Mouse (Mus musculus) v-Abl transformed pro-B cells (cell line): ENCODE results near the gene Pabpn1.

Experiments
- in situ Hi-C, 2 experiments: fragments of 400-800 bp; cut with MboI; formaldehyde crosslinking; loops; one replicate each; pipeline ENCODE4 v1.15.1; 2025; ENCODE audit not compliant: unreplicated experiment in 2 of 2

The Pabpn1 gene

DNA sequence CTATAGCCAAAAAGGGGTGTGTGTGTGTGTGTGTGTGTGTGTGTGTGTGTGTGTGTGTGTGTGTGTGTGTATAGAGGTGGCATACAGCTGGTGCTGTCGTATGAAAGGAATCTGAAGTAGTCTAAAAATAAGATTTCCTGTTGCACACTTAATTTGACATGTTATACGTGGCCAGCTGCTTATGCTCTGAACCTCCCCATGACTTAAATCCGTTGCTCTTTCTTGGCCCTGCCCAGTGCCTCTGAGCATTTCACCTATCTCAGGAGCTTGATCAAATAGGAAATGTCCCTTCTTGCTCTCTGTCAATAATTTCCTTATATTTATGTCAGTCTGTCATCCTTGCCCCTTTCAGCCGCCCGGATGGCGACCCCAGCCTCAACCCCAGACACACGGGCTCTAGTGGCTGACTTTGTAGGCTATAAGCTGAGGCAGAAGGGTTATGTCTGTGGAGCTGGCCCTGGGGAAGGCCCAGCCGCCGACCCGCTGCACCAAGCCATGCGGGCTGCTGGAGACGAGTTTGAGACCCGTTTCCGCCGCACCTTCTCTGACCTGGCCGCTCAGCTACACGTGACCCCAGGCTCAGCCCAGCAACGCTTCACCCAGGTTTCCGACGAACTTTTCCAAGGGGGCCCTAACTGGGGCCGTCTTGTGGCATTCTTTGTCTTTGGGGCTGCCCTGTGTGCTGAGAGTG, 8.1 kb upstream of the Pabpn1 start:
- in situ Hi-C loops: no loop called here

DNA sequence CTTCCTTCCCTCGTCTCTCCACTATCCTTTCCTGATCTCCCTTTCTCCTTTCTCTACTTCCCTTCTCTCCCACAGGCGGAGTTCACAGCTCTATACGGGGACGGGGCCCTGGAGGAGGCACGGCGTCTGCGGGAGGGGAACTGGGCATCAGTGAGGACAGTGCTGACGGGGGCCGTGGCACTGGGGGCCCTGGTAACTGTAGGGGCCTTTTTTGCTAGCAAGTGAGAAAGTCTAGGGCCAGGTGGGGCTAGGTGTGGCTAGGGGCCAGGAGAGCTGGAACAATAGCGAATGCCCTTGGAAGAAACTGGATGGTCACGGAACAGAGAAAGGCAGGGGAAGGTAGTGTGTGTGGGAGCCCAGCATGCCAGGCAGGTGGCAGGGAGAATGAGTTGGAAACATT, 7.0 kb upstream of the Pabpn1 start:
- in situ Hi-C loops: no loop called here

DNA sequence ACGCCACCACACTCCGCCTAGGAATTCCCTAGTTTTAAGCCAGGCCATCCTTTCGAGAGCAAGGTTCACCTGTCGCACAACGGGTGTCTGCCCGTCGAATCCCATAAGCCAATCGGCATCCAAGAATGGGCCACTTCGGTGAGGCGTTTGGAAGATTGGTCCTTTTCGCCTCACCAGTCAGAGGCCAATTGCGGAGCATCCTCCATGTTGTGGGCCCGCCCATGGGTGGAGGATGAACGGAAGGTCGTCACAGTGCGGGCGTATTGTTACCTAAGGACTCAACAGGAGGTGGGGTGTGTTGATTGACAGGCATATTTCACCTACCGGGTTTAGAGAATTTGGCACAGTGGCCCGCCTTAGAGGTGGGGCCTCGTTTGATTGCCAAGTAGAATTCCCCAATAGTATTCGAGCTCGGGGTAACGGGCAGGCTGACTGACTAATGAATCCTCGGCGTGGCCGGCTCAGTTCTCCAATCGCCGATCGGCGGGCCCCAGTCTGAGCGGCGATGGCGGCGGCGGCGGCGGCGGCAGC, 1.4 kb downstream of the Pabpn1 start:
- in situ Hi-C loops: loop anchor here (10.0 kb wide), 2 partner anchors 121 to 201 kb away; partner anchors contain the start of genes Ngdn (in 1 of the 2), Thtpa (in 1 of the 2) and Zfhx2 (in 1 of the 2)

DNA sequence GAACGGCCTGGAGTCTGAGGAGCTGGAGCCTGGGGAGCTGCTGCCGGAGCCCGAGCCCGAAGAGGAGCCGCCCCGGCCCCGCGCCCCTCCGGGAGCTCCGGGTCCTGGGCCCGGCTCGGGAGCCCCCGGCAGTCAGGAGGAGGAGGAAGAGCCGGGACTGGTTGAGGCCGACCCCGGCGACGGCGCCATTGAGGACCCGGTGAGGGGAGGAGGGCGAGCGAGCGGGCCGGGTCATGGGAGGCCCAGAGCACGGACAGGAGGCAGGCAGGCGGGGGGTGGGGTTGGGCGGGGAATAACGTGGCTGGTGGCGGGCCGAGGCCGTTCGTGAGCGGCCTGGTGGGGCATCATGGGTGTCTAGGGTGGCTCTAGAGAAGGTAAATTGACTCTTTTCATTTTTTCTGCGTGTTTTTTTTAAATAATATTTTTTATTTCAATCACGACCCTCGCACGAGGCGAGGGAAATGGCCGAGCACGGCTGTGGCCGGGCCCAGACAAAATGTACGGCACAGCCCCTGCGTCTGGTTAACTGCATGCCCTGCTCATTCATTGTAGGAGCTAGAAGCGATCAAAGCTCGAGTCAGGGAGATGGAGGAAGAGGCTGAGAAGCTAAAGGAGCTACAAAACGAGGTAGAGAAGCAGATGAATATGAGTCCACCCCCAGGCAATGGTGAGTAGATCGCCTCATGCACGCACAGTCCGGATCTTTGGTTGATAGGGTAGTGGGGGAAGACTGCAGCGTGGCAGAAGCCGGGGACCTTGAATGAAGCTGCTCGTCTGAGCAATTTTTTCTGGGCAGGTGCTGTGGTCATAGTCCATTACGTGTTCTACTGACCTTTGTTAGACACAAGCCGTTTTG, 2.2 kb downstream of the Pabpn1 start:
- in situ Hi-C loops: loop anchor here (10.0 kb wide), 2 partner anchors 120 to 200 kb away; partner anchors contain the start of genes Ngdn (in 1 of the 2), Thtpa (in 1 of the 2) and Zfhx2 (in 1 of the 2)

DNA sequence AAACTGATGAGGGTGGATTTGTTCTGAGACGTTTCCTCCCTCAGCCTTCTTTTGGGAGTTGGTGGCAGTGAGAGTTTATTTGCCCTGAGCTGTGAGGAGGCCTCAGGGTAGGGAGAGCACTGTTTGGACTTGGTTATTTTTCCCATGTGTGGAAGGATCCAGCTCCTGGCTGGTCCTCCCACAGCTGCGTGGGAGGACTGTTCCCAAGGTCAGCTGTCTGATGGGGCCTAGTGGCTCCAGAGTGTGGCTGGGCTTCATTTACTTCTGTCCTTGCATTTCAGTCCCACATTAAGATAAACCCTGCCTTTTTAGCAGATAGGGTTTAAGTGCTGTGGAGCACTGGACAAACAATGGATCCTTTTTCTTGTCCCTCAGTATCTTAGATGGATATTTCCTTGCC, 5.1 kb downstream of the Pabpn1 start:
- in situ Hi-C loops: loop anchor here (10.0 kb wide), 2 partner anchors 117 to 197 kb away; partner anchors contain the start of genes Ngdn (in 1 of the 2), Thtpa (in 1 of the 2) and Zfhx2 (in 1 of the 2)

DNA sequence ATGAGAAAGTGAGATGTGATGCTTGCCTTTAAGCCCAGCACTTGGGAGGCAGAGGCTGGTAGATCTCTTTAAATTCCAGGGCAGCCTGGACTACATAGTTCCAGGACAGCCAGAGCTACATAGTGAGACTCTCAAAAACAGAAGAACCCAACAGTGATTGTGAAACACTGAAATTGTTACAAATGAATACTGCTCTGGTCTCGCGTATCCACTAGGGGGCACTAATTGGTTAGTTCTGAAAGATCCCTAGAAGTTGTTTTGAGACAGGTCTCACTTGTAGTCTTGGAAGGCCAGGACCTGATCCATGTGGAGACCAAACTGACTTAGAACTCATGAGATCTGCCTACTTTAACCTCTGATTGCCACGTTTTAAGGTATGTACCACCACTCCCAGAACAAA, 8.1 kb downstream of the Pabpn1 start:
- in situ Hi-C loops: loop anchor here in 1 of 2 experiments (5.0 kb wide), 1 partner anchor 112 kb away; no protein-coding TSS in a partner anchor

DNA sequence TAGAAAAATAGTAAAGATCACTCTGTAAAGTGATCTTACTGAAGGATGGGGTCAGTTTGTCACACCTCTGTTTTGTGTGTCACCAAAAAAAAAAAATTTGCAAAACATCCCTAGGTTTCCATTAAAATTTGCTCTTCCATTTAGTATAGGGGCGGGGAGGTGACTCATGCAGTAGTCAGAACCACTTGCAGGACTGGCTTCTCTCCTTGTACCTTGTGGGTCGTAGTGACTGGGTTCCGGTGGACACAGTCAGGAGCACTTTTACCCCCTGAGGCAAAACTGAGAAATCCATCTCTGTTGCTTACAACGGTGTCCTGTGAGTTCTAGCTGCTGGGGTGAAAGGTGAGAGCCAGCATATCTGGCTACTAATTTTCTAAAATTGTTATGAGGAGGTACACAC, 11.3 kb downstream of the Pabpn1 start:
- in situ Hi-C loops: loop anchor here in 1 of 2 experiments (5.0 kb wide), 1 partner anchor 109 kb away; no protein-coding TSS in a partner anchor

DNA sequence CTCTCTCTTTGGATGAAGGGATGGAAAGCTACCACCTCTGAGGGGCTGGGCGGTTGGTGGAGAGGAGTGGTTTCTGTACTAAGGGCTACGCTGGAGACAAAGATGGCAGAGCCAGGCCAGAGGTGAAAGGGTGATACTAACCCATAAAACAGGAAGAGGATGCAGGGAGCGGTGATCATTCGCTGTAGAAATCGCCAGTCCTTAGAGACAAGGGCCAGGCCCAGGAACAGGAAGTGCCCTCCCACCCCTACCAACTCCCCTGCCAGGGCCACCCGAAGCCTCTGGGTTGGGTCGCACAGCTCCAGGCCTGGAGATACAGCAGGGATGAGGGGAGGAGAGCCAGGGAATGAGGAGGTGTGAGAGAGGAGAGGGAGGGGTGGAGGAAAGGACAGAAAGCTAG, 16.4 kb downstream of the Pabpn1 start:
- in situ Hi-C loops: no loop called here

DNA sequence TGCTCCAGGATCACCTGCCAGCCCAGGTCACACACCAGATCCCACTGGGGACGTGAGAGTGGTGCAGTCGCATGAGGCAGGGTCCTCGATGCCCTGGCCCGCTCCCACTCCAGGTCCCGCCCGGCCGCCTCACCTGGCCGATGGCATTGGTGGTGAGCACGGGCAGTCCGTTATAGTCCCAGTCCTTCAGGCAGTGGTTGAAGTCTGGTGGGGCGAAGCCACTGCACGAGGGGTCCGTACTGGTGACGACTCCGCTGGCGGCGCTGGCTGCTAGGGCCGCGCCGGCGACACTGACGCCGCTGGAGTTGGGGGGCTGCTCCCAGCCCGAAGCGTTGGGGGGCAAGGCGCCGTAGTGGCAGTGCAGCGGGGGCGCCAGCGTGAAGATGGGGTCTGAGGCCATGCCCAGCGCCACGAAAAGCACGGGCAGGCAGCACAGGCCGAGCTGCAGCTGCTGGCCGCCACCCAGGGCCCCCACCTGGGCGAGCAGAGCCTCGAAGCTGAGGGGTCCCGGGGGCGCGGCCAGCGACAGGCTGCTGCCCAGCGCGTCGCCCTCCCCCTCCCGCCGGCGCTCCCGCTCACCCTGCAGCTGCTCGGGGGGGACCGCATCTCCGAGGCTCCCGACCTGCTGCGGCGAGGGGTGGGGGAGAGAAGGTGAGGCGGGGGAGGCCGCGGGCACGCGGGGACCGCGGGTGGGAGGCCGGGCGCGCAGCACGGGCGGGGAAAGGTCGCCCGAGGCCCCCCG, 20.0 kb downstream of the Pabpn1 start:
- in situ Hi-C loops: no loop called here

DNA sequence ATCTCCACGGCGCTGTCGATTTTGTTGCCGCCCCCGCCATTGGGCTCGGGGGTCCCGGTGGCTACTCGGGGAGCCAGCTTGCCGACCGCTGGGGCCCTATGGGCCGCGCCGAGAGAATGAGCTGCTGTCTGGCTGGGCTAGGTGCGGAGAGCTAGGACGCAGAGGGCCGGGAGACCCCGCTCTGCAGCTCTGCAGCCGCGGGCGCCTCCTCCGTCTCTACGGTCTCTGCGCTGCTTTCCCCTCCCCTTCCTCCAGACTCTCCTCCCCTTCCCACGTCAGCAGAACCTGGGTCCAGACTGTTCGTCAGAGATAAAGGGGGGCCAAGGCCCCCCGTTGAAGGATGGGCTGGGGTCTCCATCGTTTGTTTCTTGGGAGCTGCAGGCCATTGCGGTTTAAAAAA, 20.6 kb downstream of the Pabpn1 start, which contains the start of gene Slc22a17:
Gene Slc22a17 (minus strand): TSS at position 247 of the 400 bp plus-strand sequence.
- in situ Hi-C loops: no loop called here

DNA sequence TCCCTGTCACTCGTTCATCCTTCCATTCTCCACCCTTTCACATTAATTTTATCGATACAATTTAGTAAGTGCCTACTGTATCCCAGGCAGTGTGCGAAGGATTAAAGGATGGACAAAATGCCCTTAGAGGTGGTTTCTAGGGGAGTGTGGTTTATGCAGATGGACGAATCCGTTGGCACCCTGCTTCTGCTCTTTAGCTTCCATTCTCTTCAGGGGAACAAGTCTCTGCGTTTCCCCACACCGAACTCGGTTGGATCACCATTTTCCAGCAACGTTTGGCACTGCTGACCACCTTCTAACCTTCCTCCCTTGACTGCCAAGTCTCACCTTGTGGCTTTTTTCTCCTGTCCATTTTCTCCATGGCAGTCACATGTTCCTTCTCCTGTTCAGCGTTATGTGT, 21.0 kb downstream of the Pabpn1 start:
- in situ Hi-C loops: no loop called here

DNA sequence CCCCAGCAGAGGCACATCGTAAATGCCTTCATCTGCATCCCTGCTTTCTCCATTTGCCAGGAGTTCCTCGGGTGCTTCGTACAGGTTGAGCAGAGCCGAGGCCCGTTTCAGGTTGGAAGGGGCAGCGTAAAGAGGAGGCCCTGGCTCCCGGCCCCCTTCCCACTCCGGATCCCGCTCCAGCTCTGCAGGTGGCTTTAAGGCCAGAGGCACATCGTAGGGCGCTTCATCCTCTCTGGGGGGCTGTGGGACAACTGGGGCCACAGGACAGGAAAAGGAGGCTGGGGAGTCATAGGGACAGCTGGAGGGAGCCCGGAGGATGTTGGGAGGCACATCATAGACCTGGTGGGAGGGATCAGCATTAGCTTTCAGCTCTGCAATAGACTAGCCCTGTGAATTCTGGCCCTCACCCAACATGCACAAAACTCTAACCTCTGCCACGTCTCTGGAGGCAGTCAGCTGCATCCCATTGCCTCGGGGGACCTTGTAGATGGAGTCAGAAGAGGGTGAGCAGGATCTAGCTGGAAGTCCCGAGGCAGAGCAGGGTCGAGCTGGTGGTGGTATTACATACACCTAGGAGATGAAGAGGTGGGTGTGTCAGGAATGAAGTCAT, 27.9 kb downstream of the Pabpn1 start:
- in situ Hi-C loops: no loop called here

DNA sequence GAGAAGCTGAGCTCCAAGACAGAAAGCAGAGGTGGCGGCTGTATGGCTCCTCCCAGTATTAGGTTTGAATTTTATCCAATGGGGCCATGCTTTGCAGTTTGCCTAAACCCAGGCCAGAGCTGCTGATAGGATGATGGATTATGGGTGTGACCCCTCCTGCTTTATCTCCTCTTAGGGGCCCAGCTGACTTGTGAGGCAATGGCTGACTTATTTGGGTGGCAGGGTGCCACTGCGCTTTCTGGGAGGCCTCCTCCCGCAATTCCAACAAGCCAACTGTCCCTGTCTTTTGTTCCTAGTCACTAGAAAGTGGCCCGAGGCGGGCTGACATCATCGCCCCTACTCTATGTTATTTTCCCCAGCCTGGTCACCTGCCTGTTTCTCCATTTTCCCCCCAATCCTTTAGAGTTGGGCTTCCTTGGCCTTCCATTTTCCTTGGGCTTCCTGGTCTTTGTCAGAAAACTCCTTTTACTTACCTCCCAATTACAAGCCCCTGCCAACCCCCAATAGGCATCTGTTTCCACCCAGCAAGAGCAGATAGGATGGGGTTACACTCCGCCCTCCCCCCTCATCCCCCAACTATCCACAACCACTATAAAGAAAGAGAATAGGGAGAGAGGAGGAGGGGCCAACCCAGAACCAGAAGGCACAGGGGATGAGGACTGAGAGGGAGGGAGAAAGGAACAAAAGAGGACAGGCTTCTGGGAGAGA, 32.5 kb downstream of the Pabpn1 start:
- in situ Hi-C loops: no loop called here

DNA sequence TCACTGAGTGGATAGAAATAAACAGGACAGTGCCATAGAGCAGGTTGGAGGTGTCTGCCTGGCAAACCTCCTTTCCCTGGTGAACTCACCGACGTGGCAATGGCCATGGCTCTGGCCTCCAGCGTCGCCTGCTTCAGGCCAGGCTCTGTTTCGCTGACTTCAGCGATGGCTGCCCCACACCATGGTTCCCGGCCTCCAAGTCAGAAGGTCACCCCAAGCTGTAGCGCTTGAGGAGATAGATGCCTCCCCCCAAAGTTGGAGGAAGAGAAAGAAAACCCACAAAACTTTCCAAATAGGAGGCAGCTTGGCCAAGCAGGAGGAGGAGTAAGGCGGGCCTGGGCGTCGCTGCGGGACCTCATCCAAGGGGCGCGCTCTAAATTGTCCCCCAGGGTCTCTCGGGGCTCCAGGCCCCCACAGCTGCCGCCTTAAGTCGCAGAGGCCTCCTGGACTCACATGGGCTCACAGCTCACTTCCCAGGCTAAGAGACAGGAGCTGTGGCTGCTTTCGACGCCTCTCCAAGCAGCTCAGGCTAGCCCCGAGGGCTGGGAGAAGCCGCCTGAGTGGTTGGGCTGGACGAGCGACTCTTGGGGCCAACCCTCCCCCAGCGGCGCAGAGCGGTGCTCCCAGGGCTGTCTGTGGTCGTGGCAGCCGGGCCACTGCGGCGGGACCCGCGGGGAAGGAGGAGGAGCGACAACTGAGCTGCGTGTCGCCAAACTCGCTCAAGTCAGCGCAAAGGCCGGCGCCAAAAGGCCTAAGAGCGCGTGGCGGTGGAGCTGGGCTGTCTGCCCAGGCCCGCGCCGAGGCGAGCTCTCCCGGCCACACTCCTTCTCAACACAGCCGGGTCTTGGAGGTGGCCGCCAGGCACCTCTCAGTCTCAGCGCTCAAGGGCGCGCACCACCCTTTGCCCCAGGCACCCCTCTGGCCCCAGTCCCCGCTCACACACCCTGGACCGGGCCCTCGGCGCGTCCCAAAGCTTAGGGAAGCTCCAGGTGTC, 33.3 kb downstream of the Pabpn1 start, which contains the start of gene Efs:
Gene Efs (minus strand): TSS at position 778 of the 994 bp plus-strand sequence.
- in situ Hi-C loops: no loop called here

DNA sequence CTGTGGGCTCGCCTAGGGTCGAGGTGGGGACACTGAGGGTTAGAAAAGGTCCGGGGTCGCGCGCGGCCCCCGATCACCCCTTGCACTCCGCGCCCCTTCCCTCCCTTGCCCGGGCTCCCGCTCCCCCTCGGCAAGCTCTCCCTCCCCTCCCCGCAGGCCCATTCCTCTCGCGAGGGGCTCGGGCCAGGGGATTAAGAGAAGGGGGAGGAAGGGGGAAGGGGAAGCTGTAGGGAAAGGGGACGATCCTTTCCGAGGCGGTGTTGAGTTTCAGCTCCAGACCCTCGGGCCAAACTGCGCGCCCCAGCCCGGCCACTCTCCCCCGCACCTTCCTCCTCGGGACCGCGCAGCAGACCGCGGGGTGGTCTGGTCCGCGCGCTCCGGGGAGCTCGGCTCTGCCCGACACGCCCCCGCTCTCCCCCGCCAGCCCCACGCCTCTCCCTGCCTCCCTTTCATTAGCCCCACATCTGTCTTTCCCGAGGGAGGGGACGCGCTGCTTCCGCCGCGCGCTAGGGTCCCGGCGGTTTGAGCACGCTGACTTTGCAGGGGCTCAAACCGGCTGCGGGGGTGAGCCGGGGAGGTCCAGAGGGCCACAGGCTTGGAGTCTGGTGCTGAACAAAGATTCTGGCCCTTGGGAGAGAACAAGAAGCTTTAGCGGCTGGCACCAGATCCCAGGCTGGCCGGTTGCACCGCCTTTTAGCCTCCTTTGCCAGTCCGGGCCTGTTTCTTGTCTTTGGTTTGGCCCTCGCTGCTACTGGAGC, 34.3 kb downstream of the Pabpn1 start:
- in situ Hi-C loops: no loop called here

DNA sequence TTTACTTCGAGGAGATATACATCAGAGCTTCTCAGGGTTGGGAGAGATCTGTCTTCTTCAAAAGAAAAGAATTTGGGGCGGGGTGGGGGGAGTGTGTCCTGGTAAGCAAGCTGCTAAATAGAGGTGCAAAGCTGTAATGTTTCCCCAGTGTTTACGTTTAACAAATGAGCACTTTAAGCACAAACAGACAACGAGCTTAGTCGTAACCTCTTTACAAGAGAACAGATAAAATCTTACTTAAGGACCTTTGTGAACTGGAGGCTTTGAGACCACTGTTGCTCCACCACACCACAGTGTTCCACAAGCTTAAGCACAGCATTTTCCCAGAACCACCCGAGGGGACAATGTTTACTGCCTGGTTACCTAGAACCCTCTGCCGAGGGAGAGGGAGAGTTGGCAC, 35.0 kb downstream of the Pabpn1 start:
- in situ Hi-C loops: no loop called here

DNA sequence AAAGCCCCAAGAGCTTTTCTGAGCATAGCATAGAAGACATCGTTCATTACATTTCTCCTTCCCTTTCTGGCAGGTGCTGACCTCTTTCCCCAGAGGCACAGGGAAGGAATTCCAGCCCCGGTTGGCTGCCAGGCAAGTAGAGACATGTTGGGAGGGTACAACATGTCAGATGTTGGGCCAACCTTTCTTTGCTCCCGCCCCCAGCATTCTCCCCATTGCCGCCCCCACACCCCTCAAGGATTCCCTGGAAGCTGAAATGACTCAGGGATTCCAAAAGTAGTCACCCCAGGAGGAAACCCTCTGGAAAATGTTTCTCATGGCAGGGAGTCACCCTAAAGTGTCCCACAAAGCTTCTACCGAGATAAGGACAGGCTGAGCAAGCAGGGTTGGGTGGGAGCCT, 37.5 kb downstream of the Pabpn1 start:
- in situ Hi-C loops: no loop called here
